Mouse (Mus musculus) testis, postnatal 14 days (tissue): Measurements from ENCODE around the gene Chn1.

Experiments
- DNase-seq: peaks from one replicate; pipeline ENCODE4 v3.0.0; 2021; ENCODE audit warnings: low spot score

Gene Chn1

GRCm38 (mm10) chr2:73590106-73590505 lies 185.0 kb downstream of the Chn1 start:
- DNase-seq = no peak

GRCm38 (mm10) chr2:73588951-73589350 lies 186.2 kb downstream of the Chn1 start:
- DNase-seq = no peak

GRCm38 (mm10) chr2:73587109-73587506 lies 188.0 kb downstream of the Chn1 start:
- no peak for DNase-seq

GRCm38 (mm10) chr2:73586392-73587108 lies 188.6 kb downstream of the Chn1 start:
- DNase-seq = no peak

GRCm38 (mm10) chr2:73585347-73585831 lies 189.8 kb downstream of the Chn1 start:
- DNase-seq = no peak

GRCm38 (mm10) chr2:73584645-73585346 lies 190.3 kb downstream of the Chn1 start:
- DNase-seq = peak; percentile 27

GRCm38 (mm10) chr2:73580720-73581119 lies 194.4 kb downstream of the Chn1 start:
- no peak for DNase-seq

GRCm38 (mm10) chr2:73580166-73580565 lies 195.0 kb downstream of the Chn1 start, which contains the start of gene Chrna1:
TSS of gene Chrna1 (minus strand) at chr2:73580338.
- DNase-seq = no peak

- DNase-seq = no peak
Observed at GRCm38 (mm10) chr2:73579168-73579567, 196.0 kb downstream of the Chn1 start.

GRCm38 (mm10) chr2:73574418-73574817 lies 200.7 kb downstream of the Chn1 start:
- DNase-seq = no peak

- no peak for DNase-seq
Observed at GRCm38 (mm10) chr2:73573556-73573955, 201.6 kb downstream of the Chn1 start.

GRCm38 (mm10) chr2:73572539-73573372 lies 202.4 kb downstream of the Chn1 start:
- peak; percentile 70 for DNase-seq

- no peak for DNase-seq
Observed at GRCm38 (mm10) chr2:73571901-73572300, 203.2 kb downstream of the Chn1 start.

GRCm38 (mm10) chr2:73571304-73571703 lies 203.8 kb downstream of the Chn1 start:
- no peak for DNase-seq

GRCm38 (mm10) chr2:73566989-73567605 lies 208.0 kb downstream of the Chn1 start:
- DNase-seq = no peak

- DNase-seq = peak; percentile 49
Observed at GRCm38 (mm10) chr2:73566162-73566561, 209.0 kb downstream of the Chn1 start.

- no peak for DNase-seq
Observed at GRCm38 (mm10) chr2:73563690-73564089, 211.5 kb downstream of the Chn1 start.

GRCm38 (mm10) chr2:73562656-73563055 lies 212.5 kb downstream of the Chn1 start:
- no peak for DNase-seq

- no peak for DNase-seq
Observed at GRCm38 (mm10) chr2:73561665-73562063, 213.5 kb downstream of the Chn1 start.

GRCm38 (mm10) chr2:73560899-73561664 lies 214.1 kb downstream of the Chn1 start:
- no peak for DNase-seq
